Mouse (Mus musculus): ENCODE data around the gene Gmfb.
"Not testable (repeated sequence)": the region's sequence is repeated elsewhere in the genome, so short reads cannot be mapped to it uniquely, and the experiment has no call there.

Gene Gmfb

GRCm38 (mm10) chr14:46821873-46822716, at the start of gene Gmfb:
Gene Gmfb, minus strand, starts transcription at chr14:46822242.
- DNase-seq: peak; percentile 96

GRCm38 (mm10) chr14:46862922-46863321, 40.9 kb upstream of the Gmfb start:
- no peak for DNase-seq

GRCm38 (mm10) chr14:46853677-46854076, 31.6 kb upstream of the Gmfb start:
- DNase-seq: peak; percentile 38 to 68

GRCm38 (mm10) chr14:46849769-46850168, 27.7 kb upstream of the Gmfb start:
- no peak for DNase-seq

- DNase-seq: no peak
These were observed 26.7 kb upstream of the Gmfb start for GRCm38 (mm10) chr14:46848736-46849135.

- DNase-seq: no peak
These were observed 26.1 kb upstream of the Gmfb start for GRCm38 (mm10) chr14:46848063-46848590.

GRCm38 (mm10) chr14:46845706-46846105, 23.7 kb upstream of the Gmfb start:
- DNase-seq: no peak

- no peak for DNase-seq
These were observed 17.3 kb upstream of the Gmfb start for GRCm38 (mm10) chr14:46839326-46839725.

GRCm38 (mm10) chr14:46832354-46833272, 10.6 kb upstream of the Gmfb start:
- no peak for DNase-seq

- peak; percentile 98 to 99 for DNase-seq
These were observed 9.8 kb upstream of the Gmfb start, which contains the start of gene Cgrrf1 for GRCm38 (mm10) chr14:46831837-46832333. Gene Cgrrf1, plus strand, starts transcription at chr14:46832125.

- no peak for DNase-seq
These were observed 9.3 kb upstream of the Gmfb start for GRCm38 (mm10) chr14:46831295-46831694.

- no peak for DNase-seq
These were observed 5.4 kb upstream of the Gmfb start for GRCm38 (mm10) chr14:46827430-46827829.

GRCm38 (mm10) chr14:46823996-46824395, 2.0 kb upstream of the Gmfb start:
- DNase-seq: no peak

GRCm38 (mm10) chr14:46821271-46821872, 670 bp downstream of the Gmfb start:
- DNase-seq: peak in 1 of 2 experiments; percentile 29

- not testable (repeated sequence) for DNase-seq
These were observed 2.1 kb downstream of the Gmfb start for GRCm38 (mm10) chr14:46819961-46820360.

- DNase-seq: no peak
These were observed 3.3 kb downstream of the Gmfb start for GRCm38 (mm10) chr14:46818743-46819142.

GRCm38 (mm10) chr14:46816916-46817622, 5.0 kb downstream of the Gmfb start:
- no peak for DNase-seq

- no peak for DNase-seq
These were observed 6.4 kb downstream of the Gmfb start for GRCm38 (mm10) chr14:46815640-46816039.

GRCm38 (mm10) chr14:46807927-46808326, 14.1 kb downstream of the Gmfb start:
- no peak for DNase-seq

GRCm38 (mm10) chr14:46806186-46806585, 15.9 kb downstream of the Gmfb start:
- no peak for DNase-seq

GRCm38 (mm10) chr14:46803791-46804190, 18.3 kb downstream of the Gmfb start:
- no peak for DNase-seq

- no peak for DNase-seq
These were observed 18.8 kb downstream of the Gmfb start for GRCm38 (mm10) chr14:46803259-46803658.
